Mouse (Mus musculus) limb, embryonic 10.5 days (tissue): ENCODE data around the gene Doxl2. TPM values are rescaled to one million over a fixed set of nuclear protein-coding genes. Genes with fewer than 3 reads are reported as not detected.
A peak's percentile ranks its signal among the peaks of the same experiment; 100 is the strongest.

Source experiments
- DNase-seq: peaks from one replicate; pipeline ENCODE4 v3.0.0-alpha.2; 2017; ENCODE audit warnings: low spot score
- H3K27ac ChIP-seq: fragments of 300-500 bp; sonication (generic); 2 replicates; pipeline ENCODE4 v1.5.1; 2016; ENCODE audit warnings: mild to moderate bottlenecking
- H3K27me3 ChIP-seq: fragments of 300-500 bp; sonication (generic); 2 replicates; pipeline ENCODE4 v1.6.1; 2016; ENCODE audit warnings: low read depth, mild to moderate bottlenecking; ENCODE audit not compliant: poor library complexity, severe bottlenecking
- H3K36me3 ChIP-seq: fragments of 300-500 bp; sonication (generic); 2 replicates; pipeline ENCODE4 v1.6.1; 2016; ENCODE audit warnings: mild to moderate bottlenecking, moderate library complexity
- H3K4me1 ChIP-seq: fragments of 300-500 bp; sonication (generic); 2 replicates; pipeline ENCODE4 v1.6.1; 2016
- H3K4me3 ChIP-seq: fragments of 300-500 bp; sonication (generic); 2 replicates; pipeline ENCODE4 v1.5.1; 2016; ENCODE audit warnings: mild to moderate bottlenecking, moderate library complexity
- H3K9me3 ChIP-seq: fragments of 300-500 bp; sonication (generic); replicated peaks from 2 replicates; pipeline ENCODE4 v1.6.1; 2016; ENCODE audit warnings: mild to moderate bottlenecking
- WGBS: fragments of 180-500 bp; shearing (Covaris S2); methylation state at CpG from one replicate; pipeline ENCODE4 v1.1.7; 2016; 5-methylcytosine and 5-hydroxymethylcytosine counted together
- polyA plus RNA-seq: library from polyadenylated mRNA; unstranded; fragments of >200 nt; fragmentation: Nextera tagmentation; extraction: Ambion mirVana; gene quantifications from 2 replicates; pipeline ENCODE4 v1.2.1, GENCODE M21; 2016

Doxl2 gene
- polyA plus RNA-seq, 1 experiment from 2014 or later: not detected

- WGBS: 89% methylated on average over 3 of the region's 3 CpGs
- Histone ChIP-seq H3K9me3 (no peaks in the 10 kb centered on the region), H3K4me3 (no peak overlapping the region), H3K27me3 (no peaks in the 10 kb centered on the region), H3K36me3 (no peaks in the 10 kb centered on the region), H3K27ac (no peak overlapping the region), H3K4me1 (no peaks in the 10 kb centered on the region)
- DNase-seq: no peak
These were observed 7.5 kb downstream of the Doxl2 start for GRCm38 (mm10) chr6:48982305-48982704.

- 47% methylated on average over 7 of the region's 7 CpGs for WGBS
- Histone ChIP-seq H3K9me3 (no peaks in the 10 kb centered on the region), H3K27me3 (no peaks in the 10 kb centered on the region), H3K4me3 (no peak within 1 kb of the TSS), H3K4me1 (no peaks in the 10 kb centered on the region), H3K27ac (no peak within 1 kb of the TSS), H3K36me3 (no peaks in the 10 kb centered on the region)
- DNase-seq: no peak
These were observed 11.8 kb downstream of the Doxl2 start, which contains the start of gene Svs1 for GRCm38 (mm10) chr6:48986444-48986990. TSS of gene Svs1 (plus strand) at chr6:48986861.

GRCm38 (mm10) chr6:48989971-48990370 is 15.2 kb downstream of the Doxl2 start:
- DNase-seq: no peak
- no peaks in the 10 kb centered on the region for H3K27me3 ChIP-seq
- no peaks in the 10 kb centered on the region for H3K36me3 ChIP-seq
- 93% methylated on average over 5 of the region's 5 CpGs for WGBS
- H3K27ac ChIP-seq: no peak overlapping the region
- H3K4me1 ChIP-seq: no peaks in the 10 kb centered on the region
- H3K9me3 ChIP-seq: no peaks in the 10 kb centered on the region
- no peak overlapping the region for H3K4me3 ChIP-seq

- Histone ChIP-seq H3K27ac (no peak overlapping the region), H3K4me1 (no peaks in the 10 kb centered on the region), H3K4me3 (no peak overlapping the region), H3K9me3 (no peaks in the 10 kb centered on the region), H3K27me3 (no peaks in the 10 kb centered on the region), H3K36me3 (no peaks in the 10 kb centered on the region)
- no peak for DNase-seq
- WGBS: 86% methylated on average over 4 of the region's 4 CpGs
These were observed 17.2 kb downstream of the Doxl2 start for GRCm38 (mm10) chr6:48991991-48992390.

- no peak for DNase-seq
- Histone ChIP-seq H3K36me3 (no peaks in the 10 kb centered on the region), H3K27me3 (no peaks in the 10 kb centered on the region), H3K4me1 (0 out of 2 replicates have a peak, but pooled peaks cover 3% of the 10 kb centered on the region), H3K4me3 (no peak overlapping the region), H3K27ac (no peak overlapping the region), H3K9me3 (no peaks in the 10 kb centered on the region)
- 55% methylated on average over 6 of the region's 6 CpGs for WGBS
These were observed 23.4 kb downstream of the Doxl2 start for GRCm38 (mm10) chr6:48998186-48998585.

- 94% methylated on average over 4 of the region's 4 CpGs for WGBS
- Histone ChIP-seq H3K9me3 (no peaks in the 10 kb centered on the region), H3K36me3 (no peaks in the 10 kb centered on the region), H3K4me1 (0 out of 2 replicates have a peak, but pooled peaks cover 3% of the 10 kb centered on the region), H3K4me3 (no peak overlapping the region), H3K27ac (no peak overlapping the region), H3K27me3 (no peaks in the 10 kb centered on the region)
- no peak for DNase-seq
These were observed 24.0 kb downstream of the Doxl2 start for GRCm38 (mm10) chr6:48998796-48999195.

- DNase-seq: no peak
- Histone ChIP-seq H3K4me3 (no peak overlapping the region), H3K27ac (no peak overlapping the region), H3K27me3 (no peaks in the 10 kb centered on the region), H3K4me1 (peaks cover 3% of the 10 kb centered on the region), H3K9me3 (no peaks in the 10 kb centered on the region), H3K36me3 (no peaks in the 10 kb centered on the region)
- WGBS: 48% methylated on average over 4 of the region's 4 CpGs
These were observed 28.6 kb downstream of the Doxl2 start for GRCm38 (mm10) chr6:49003381-49003780.

- Histone ChIP-seq H3K4me3 (peak overlapping the region; percentile 41), H3K27ac (no peak overlapping the region), H3K27me3 (no peaks in the 10 kb centered on the region), H3K4me1 (peaks cover 12% of the 10 kb centered on the region), H3K36me3 (no peaks in the 10 kb centered on the region), H3K9me3 (no peaks in the 10 kb centered on the region)
- under 1% methylated on average over 9 of the region's 9 CpGs for WGBS
- peak; percentile 81 for DNase-seq
These were observed 33.2 kb downstream of the Doxl2 start for GRCm38 (mm10) chr6:49007981-49008380.

- no peaks in the 10 kb centered on the region for H3K36me3 ChIP-seq
- peaks cover 12% of the 10 kb centered on the region for H3K4me1 ChIP-seq
- H3K27ac ChIP-seq: 0 out of 2 replicates have a peak overlapping the region, but pooled peaks have one; percentile 10
- 19% methylated on average over 13 of the region's 13 CpGs for WGBS
- no peak for DNase-seq
- peak overlapping the region; percentile 41 for H3K4me3 ChIP-seq
- no peaks in the 10 kb centered on the region for H3K27me3 ChIP-seq
- H3K9me3 ChIP-seq: no peaks in the 10 kb centered on the region
These were observed 33.8 kb downstream of the Doxl2 start for GRCm38 (mm10) chr6:49008420-49009160.

- no peak for DNase-seq
- Histone ChIP-seq H3K4me3 (peak overlapping the region; percentile 41), H3K36me3 (no peaks in the 10 kb centered on the region), H3K9me3 (no peaks in the 10 kb centered on the region), H3K27me3 (no peaks in the 10 kb centered on the region), H3K27ac (0 out of 2 replicates have a peak overlapping the region, but pooled peaks have one; percentile 10), H3K4me1 (peaks cover 12% of the 10 kb centered on the region)
- WGBS: 20% methylated on average over 7 of the region's 7 CpGs
These were observed 34.4 kb downstream of the Doxl2 start for GRCm38 (mm10) chr6:49009161-49009555.

GRCm38 (mm10) chr6:49009665-49010064 is 34.9 kb downstream of the Doxl2 start:
- no peaks in the 10 kb centered on the region for H3K36me3 ChIP-seq
- 93% methylated on average over 1 of the region's 1 CpGs for WGBS
- H3K4me1 ChIP-seq: peaks cover 12% of the 10 kb centered on the region
- no peak overlapping the region for H3K4me3 ChIP-seq
- H3K27me3 ChIP-seq: no peaks in the 10 kb centered on the region
- H3K27ac ChIP-seq: no peak overlapping the region
- no peaks in the 10 kb centered on the region for H3K9me3 ChIP-seq
- DNase-seq: no peak

- no peak for DNase-seq
- no peaks in the 10 kb centered on the region for H3K9me3 ChIP-seq
- peaks cover 12% of the 10 kb centered on the region for H3K4me1 ChIP-seq
- H3K27ac ChIP-seq: no peak overlapping the region
- no peaks in the 10 kb centered on the region for H3K36me3 ChIP-seq
- 87% methylated on average over 5 of the region's 5 CpGs for WGBS
- H3K27me3 ChIP-seq: no peaks in the 10 kb centered on the region
- no peak overlapping the region for H3K4me3 ChIP-seq
These were observed 36.4 kb downstream of the Doxl2 start for GRCm38 (mm10) chr6:49011191-49011590.

GRCm38 (mm10) chr6:49013023-49013422 is 38.3 kb downstream of the Doxl2 start:
- DNase-seq: no peak
- peaks cover 12% of the 10 kb centered on the region for H3K4me1 ChIP-seq
- no peaks in the 10 kb centered on the region for H3K36me3 ChIP-seq
- no peak overlapping the region for H3K27ac ChIP-seq
- no peak overlapping the region for H3K4me3 ChIP-seq
- no peaks in the 10 kb centered on the region for H3K27me3 ChIP-seq
- 81% methylated on average over 4 of the region's 4 CpGs for WGBS
- no peaks in the 10 kb centered on the region for H3K9me3 ChIP-seq
